Mouse (Mus musculus) intestine, embryonic 16.5 days (tissue): ENCODE results near the gene Frat2. TPM values are rescaled to one million over a fixed set of nuclear protein-coding genes. Genes with fewer than 3 reads are reported as not detected.

Experiments used
- ATAC-seq: fragments of 200-750 bp; cut with Nextera tagmentation; 2 replicates; pipeline ENCODE4 v1.8.0; 2017; ENCODE audit warnings: moderate TSS enrichment, moderate library complexity
- H3K27ac ChIP-seq: fragments of 300-500 bp; sonication (generic); 2 replicates; pipeline ENCODE4 v1.5.1; 2014; ENCODE audit warnings: mild to moderate bottlenecking, low read length
- H3K27me3 ChIP-seq: fragments of 300-500 bp; sonication (generic); replicated peaks from 2 replicates; pipeline ENCODE4 v1.6.1; 2014; ENCODE audit warnings: low read length, control low read depth, mixed read lengths; ENCODE audit not compliant: control insufficient read depth, insufficient read depth
- H3K36me3 ChIP-seq: fragments of 300-500 bp; sonication (generic); 2 replicates; pipeline ENCODE4 v1.6.1; 2014; ENCODE audit warnings: low read length, control low read depth; ENCODE audit not compliant: control insufficient read depth, insufficient read depth
- H3K4me1 ChIP-seq: fragments of 300-500 bp; sonication (generic); 2 replicates; pipeline ENCODE4 v1.6.1; 2014; ENCODE audit warnings: low read length, control low read depth, mixed read lengths; ENCODE audit not compliant: control insufficient read depth, insufficient read depth
- H3K4me2 ChIP-seq: fragments of 300-500 bp; sonication (generic); 2 replicates; pipeline ENCODE4 v1.6.1; 2014; ENCODE audit warnings: low read depth, low read length, control low read depth
- H3K4me3 ChIP-seq: fragments of 300-500 bp; sonication (generic); 2 replicates; pipeline ENCODE4 v1.5.1; 2014; ENCODE audit warnings: mild to moderate bottlenecking, low read length
- H3K9ac ChIP-seq: fragments of 300-500 bp; sonication (generic); 2 replicates; pipeline ENCODE4 v1.6.1; 2014; ENCODE audit warnings: low read depth, low read length
- H3K9me3 ChIP-seq: fragments of 300-500 bp; sonication (generic); 2 replicates; pipeline ENCODE4 v1.6.1; 2016; ENCODE audit warnings: low read length, control low read depth; ENCODE audit not compliant: control insufficient read depth
- WGBS: fragments of 180-500 bp; shearing (Covaris S2); extraction: QIAGEN DNeasy Blood & Tissue Kit; methylation state at CpG from one replicate; pipeline ENCODE4 v1.1.7; 2014; 5-methylcytosine and 5-hydroxymethylcytosine counted together
- polyA plus RNA-seq: library from polyadenylated mRNA; unstranded; fragments of >200 nt; fragmentation: Nextera tagmentation; extraction: Ambion mirVana; gene quantifications from 2 replicates; pipeline ENCODE4 v1.2.1, GENCODE M21; 2015

The Frat2 gene
- polyA plus RNA-seq, 1 experiment from 2014 or later: 4.7 TPM

GRCm38 (mm10) chr19:41829381-41830105 lies 18.4 kb downstream of the Frat2 start, which contains the start of gene Frat1:
Gene Frat1 (plus strand): TSS chr19:41829970.
- Histone ChIP-seq H3K36me3 (no peaks in the 10 kb centered on the region), H3K27ac (peak within 1 kb of the TSS; percentile 93), H3K27me3 (no peaks in the 10 kb centered on the region), H3K9me3 (no peaks in the 10 kb centered on the region), H3K9ac (peak within 1 kb of the TSS; percentile 80), H3K4me3 (peak within 1 kb of the TSS; percentile 77), H3K4me1 (peaks cover 10% of the 10 kb centered on the region), H3K4me2 (peak within 1 kb of the TSS; percentile 91)
- peak; percentile 93 for ATAC-seq
- under 1% methylated on average over 39 of the region's 39 CpGs for WGBS

GRCm38 (mm10) chr19:41828941-41829340 lies 19.0 kb downstream of the Frat2 start:
- H3K9me3 ChIP-seq: no peaks in the 10 kb centered on the region
- H3K9ac ChIP-seq: no peak overlapping the region
- peak overlapping the region; percentile 70; the same call in 1 of the 2 replicates for H3K27ac ChIP-seq
- H3K36me3 ChIP-seq: no peaks in the 10 kb centered on the region
- no peak for ATAC-seq
- no peaks in the 10 kb centered on the region for H3K27me3 ChIP-seq
- H3K4me2 ChIP-seq: peak overlapping the region; percentile 91
- 51% methylated on average over 3 of the region's 3 CpGs for WGBS
- H3K4me1 ChIP-seq: peaks cover 10% of the 10 kb centered on the region
- H3K4me3 ChIP-seq: peak overlapping the region; percentile 77

- Histone ChIP-seq H3K9me3 (no peaks in the 10 kb centered on the region), H3K9ac (no peak overlapping the region), H3K36me3 (no peaks in the 10 kb centered on the region), H3K27ac (no peak overlapping the region), H3K4me1 (peaks cover 7% of the 10 kb centered on the region; the same call in 1 of the 2 replicates), H3K4me2 (no peak overlapping the region), H3K27me3 (no peaks in the 10 kb centered on the region), H3K4me3 (no peak overlapping the region)
- WGBS: 66% methylated on average over 3 of the region's 3 CpGs
- ATAC-seq: no peak
These were observed 21.4 kb downstream of the Frat2 start for GRCm38 (mm10) chr19:41826529-41826928.

GRCm38 (mm10) chr19:41824950-41825349 lies 23.0 kb downstream of the Frat2 start:
- 80% methylated on average over 5 of the region's 5 CpGs for WGBS

GRCm38 (mm10) chr19:41822589-41822988 lies 25.3 kb downstream of the Frat2 start:
- WGBS: 86% methylated on average over 1 of the region's 1 CpGs
- Histone ChIP-seq H3K4me1 (no peaks in the 10 kb centered on the region), H3K9me3 (no peaks in the 10 kb centered on the region), H3K36me3 (no peaks in the 10 kb centered on the region), H3K27ac (no peak overlapping the region), H3K27me3 (no peaks in the 10 kb centered on the region), H3K4me2 (no peak overlapping the region), H3K4me3 (no peak overlapping the region), H3K9ac (no peak overlapping the region)
- no peak for ATAC-seq

More at GRCm38 (mm10) chr19:41824950-41825349, 23.0 kb downstream of the Frat2 start:
- Histone ChIP-seq H3K36me3 (no peaks in the 10 kb centered on the region), H3K4me1 (0 out of 2 replicates have a peak, but pooled peaks cover 3% of the 10 kb centered on the region), H3K4me2 (no peak overlapping the region), H3K9ac (no peak overlapping the region), H3K27me3 (no peaks in the 10 kb centered on the region), H3K4me3 (no peak overlapping the region), H3K9me3 (no peaks in the 10 kb centered on the region), H3K27ac (no peak overlapping the region)
- no peak for ATAC-seq

- no peak overlapping the region for H3K9ac ChIP-seq
- H3K4me3 ChIP-seq: no peak overlapping the region
- no peaks in the 10 kb centered on the region for H3K36me3 ChIP-seq
- WGBS: 29% methylated on average over 5 of the region's 5 CpGs
- H3K27me3 ChIP-seq: no peaks in the 10 kb centered on the region
- peaks cover 3% of the 10 kb centered on the region; the same call in 1 of the 2 replicates for H3K4me1 ChIP-seq
- H3K27ac ChIP-seq: no peak overlapping the region
- no peak for ATAC-seq
- H3K4me2 ChIP-seq: no peak overlapping the region
- no peaks in the 10 kb centered on the region for H3K9me3 ChIP-seq
These were observed 26.5 kb downstream of the Frat2 start for GRCm38 (mm10) chr19:41821436-41821835.

- H3K4me3 ChIP-seq: no peak overlapping the region
- H3K9me3 ChIP-seq: no peaks in the 10 kb centered on the region
- peaks cover 3% of the 10 kb centered on the region; the same call in 1 of the 2 replicates for H3K4me1 ChIP-seq
- WGBS: 80% methylated on average over 4 of the region's 4 CpGs
- H3K4me2 ChIP-seq: no peak overlapping the region
- H3K36me3 ChIP-seq: no peaks in the 10 kb centered on the region
- H3K27me3 ChIP-seq: no peaks in the 10 kb centered on the region
- no peak for ATAC-seq
- H3K27ac ChIP-seq: no peak overlapping the region
- no peak overlapping the region for H3K9ac ChIP-seq
These were observed 29.2 kb downstream of the Frat2 start for GRCm38 (mm10) chr19:41818749-41819148.

- H3K36me3 ChIP-seq: no peaks in the 10 kb centered on the region
- H3K9me3 ChIP-seq: no peaks in the 10 kb centered on the region
- H3K4me1 ChIP-seq: peaks cover 3% of the 10 kb centered on the region; the same call in 1 of the 2 replicates
- H3K9ac ChIP-seq: no peak overlapping the region
- no peak overlapping the region for H3K4me2 ChIP-seq
- 58% methylated on average over 10 of the region's 10 CpGs for WGBS
- no peaks in the 10 kb centered on the region for H3K27me3 ChIP-seq
- no peak for ATAC-seq
- no peak overlapping the region for H3K27ac ChIP-seq
- H3K4me3 ChIP-seq: no peak overlapping the region
These were observed 30.6 kb downstream of the Frat2 start for GRCm38 (mm10) chr19:41817325-41817724.

- Histone ChIP-seq H3K27ac (no peak overlapping the region), H3K36me3 (no peaks in the 10 kb centered on the region), H3K4me1 (peaks cover 3% of the 10 kb centered on the region; the same call in 1 of the 2 replicates), H3K4me2 (no peak overlapping the region), H3K9ac (no peak overlapping the region), H3K4me3 (no peak overlapping the region), H3K9me3 (no peaks in the 10 kb centered on the region), H3K27me3 (no peaks in the 10 kb centered on the region)
- peak; percentile 46; the same call in 1 of the 2 replicates for ATAC-seq
- WGBS: 60% methylated on average over 5 of the region's 5 CpGs
These were observed 31.0 kb downstream of the Frat2 start for GRCm38 (mm10) chr19:41816915-41817314.
